Mouse (Mus musculus): Measurements from ENCODE around the gene C1rb.

- no peak for TF ChIP-seq CTCF (IDR thresholded peaks at IDR 0.05)
- no peak for TF ChIP-seq EP300 (IDR thresholded peaks at IDR 0.05)
Measured at GRCm38 (mm10) chr6:124549023-124549550, 21.0 kb upstream of the C1rb start.

Measured in lung, postnatal 0 days (tissue).